Mouse (Mus musculus) CH12.LX (cell line): Measurements from ENCODE around the gene Tshz2. TPM values are rescaled to one million over a fixed set of nuclear protein-coding genes. Genes with fewer than 3 reads are reported as not detected.

Source experiments
- DNase-seq: peaks from one replicate; pipeline ENCODE4 v3.0.0-alpha.2; 2013; ENCODE audit errors: extremely low read depth
- H3K27ac ChIP-seq: 2 replicates; pipeline ENCODE4 v1.5.1; 2012; ENCODE audit warnings: low read depth, mild to moderate bottlenecking, control low read depth, moderate library complexity; ENCODE audit not compliant: insufficient read depth
- H3K27me3 ChIP-seq: replicated peaks from 2 replicates; pipeline ENCODE3; 2012; ENCODE audit warnings: inconsistent platforms
- H3K36me3 ChIP-seq, 2 experiments: replicated peaks in 1 of 2; 2 replicates each; pipeline versions ENCODE3 to v1.6.1; 2012; ENCODE audit warnings: inconsistent platforms in 1 of 2, low read length in 1 of 2, mild to moderate bottlenecking in 1 of 2, mixed read lengths in 1 of 2, moderate library complexity in 1 of 2; ENCODE audit not compliant: control insufficient read depth in 1 of 2, insufficient read depth in 1 of 2
- H3K4me1 ChIP-seq, 2 experiments: 2 replicates each; pipeline ENCODE4 v1.6.1; 2012; ENCODE audit warnings: inconsistent platforms in 1 of 2, moderate library complexity in 1 of 2; ENCODE audit not compliant: insufficient read depth in 2 of 2, control insufficient read depth in 1 of 2
- H3K4me2 ChIP-seq: 2 replicates; pipeline ENCODE4 v1.6.1; 2012; ENCODE audit warnings: low read depth, mild to moderate bottlenecking, control low read depth; ENCODE audit not compliant: poor library complexity, insufficient read depth, severe bottlenecking
- H3K4me3 ChIP-seq, 3 experiments: fragments of 150-350 bp in 1 of 3; sonication (generic) in 1 of 3; replicated peaks in 1 of 3; 2 replicates each; pipeline versions ENCODE3 to v1.5.1; 2011 to 2012; ENCODE audit warnings: low read depth in 2 of 3, low read length in 2 of 3, mild to moderate bottlenecking in 2 of 3, moderate library complexity in 2 of 3, control low read depth in 1 of 3, improper control_type of control experiment in 1 of 3, inconsistent platforms in 1 of 3, mixed read lengths in 1 of 3; ENCODE audit not compliant: poor library complexity in 1 of 3
- H3K79me2 ChIP-seq: replicated peaks from 2 replicates; pipeline ENCODE4 v1.6.1; 2012; ENCODE audit warnings: mild to moderate bottlenecking, moderate library complexity; ENCODE audit not compliant: control insufficient read depth, poor library complexity, insufficient read depth, severe bottlenecking; ENCODE audit errors: extremely low read depth
- H3K9ac ChIP-seq: 2 replicates; pipeline ENCODE4 v1.6.1; 2012; ENCODE audit warnings: low read depth, mild to moderate bottlenecking, control low read depth, moderate library complexity; ENCODE audit not compliant: insufficient read depth
- H3K9me3 ChIP-seq: replicated peaks from 2 replicates; pipeline ENCODE3; 2012; ENCODE audit warnings: low read length, inconsistent platforms, mixed read lengths
- CHD1 ChIP-seq: IDR thresholded peaks from 2 replicates; pipeline ENCODE4 v1.6.1; 2012; ENCODE audit warnings: low read depth, low read length, improper control_type of control experiment, inconsistent platforms
- CHD2 ChIP-seq: IDR thresholded peaks from 2 replicates; pipeline ENCODE4 v1.6.1; 2011; ENCODE audit warnings: low read length, improper control_type of control experiment
- CTCF ChIP-seq, 2 experiments: IDR thresholded peaks in 1 of 2; conservative IDR thresholded peaks in 1 of 2; 2 replicates each; pipeline ENCODE4 v1.5.1; 2011 to 2012; ENCODE audit warnings: low read depth in 2 of 2, low read length in 2 of 2, improper control_type of control experiment in 1 of 2, inconsistent platforms in 1 of 2, mild to moderate bottlenecking in 1 of 2, moderate library complexity in 1 of 2
- E2F4 ChIP-seq: IDR thresholded peaks from 2 replicates; pipeline ENCODE4 v1.6.1; 2011; ENCODE audit warnings: low read depth, low read length, improper control_type of control experiment; ENCODE audit not compliant: insufficient replicate concordance
- ELF1 ChIP-seq: IDR thresholded peaks from 2 replicates; pipeline ENCODE4 v1.6.1; 2014; ENCODE audit warnings: low read depth, mild to moderate bottlenecking, inconsistent platforms, low read length, improper control_type of control experiment
- EP300 ChIP-seq: IDR thresholded peaks from 2 replicates; pipeline ENCODE4 v1.6.1; 2011; ENCODE audit warnings: low read length, improper control_type of control experiment
- ETS1 ChIP-seq: conservative IDR thresholded peaks from 2 replicates; pipeline ENCODE4 v1.6.1; 2012; ENCODE audit warnings: low read depth, mild to moderate bottlenecking, inconsistent platforms, low read length, improper control_type of control experiment, moderate library complexity
- HCFC1 ChIP-seq: IDR thresholded peaks from 2 replicates; pipeline ENCODE4 v1.6.1; 2012; ENCODE audit warnings: low read depth, mild to moderate bottlenecking, inconsistent platforms, low read length, improper control_type of control experiment
- IRF4 ChIP-seq: IDR thresholded peaks from 2 replicates; pipeline ENCODE4 v1.6.1; 2014; ENCODE audit warnings: low read depth, mild to moderate bottlenecking, inconsistent platforms, low read length, improper control_type of control experiment
- JUN ChIP-seq: IDR thresholded peaks from 2 replicates; pipeline ENCODE4 v1.6.1; 2011; ENCODE audit warnings: low read depth, mild to moderate bottlenecking, low read length, improper control_type of control experiment, moderate library complexity; ENCODE audit not compliant: insufficient read depth
- KAT2A ChIP-seq: IDR thresholded peaks from 2 replicates; pipeline ENCODE4 v1.6.1; 2012; ENCODE audit warnings: low read length, improper control_type of control experiment, inconsistent platforms; ENCODE audit not compliant: insufficient replicate concordance
- MXI1 ChIP-seq: IDR thresholded peaks from 2 replicates; pipeline ENCODE4 v1.6.1; 2011; ENCODE audit warnings: mild to moderate bottlenecking, low read depth, low read length, improper control_type of control experiment
- MYC ChIP-seq: IDR thresholded peaks from 2 replicates; pipeline ENCODE4 v1.6.1; 2011; ENCODE audit warnings: low read depth, mild to moderate bottlenecking, improper control_type of control experiment, low read length
- NRF1 ChIP-seq: IDR thresholded peaks from 2 replicates; pipeline ENCODE4 v1.6.1; 2014; ENCODE audit warnings: low read depth, mild to moderate bottlenecking, inconsistent platforms, low read length, improper control_type of control experiment, moderate library complexity
- PAX5 ChIP-seq: IDR thresholded peaks from 2 replicates; pipeline ENCODE4 v1.6.1; 2012; ENCODE audit warnings: low read length, inconsistent platforms, mixed read lengths
- POLR2A ChIP-seq: IDR thresholded peaks from 2 replicates; pipeline ENCODE4 v1.6.1; 2011; ENCODE audit warnings: low read depth, mild to moderate bottlenecking, improper control_type of control experiment, low read length
- RAD21 ChIP-seq: IDR thresholded peaks from 2 replicates; pipeline ENCODE4 v1.6.1; 2011; ENCODE audit warnings: low read depth, mild to moderate bottlenecking, low read length, improper control_type of control experiment, moderate library complexity
- SIN3A ChIP-seq: IDR thresholded peaks from 2 replicates; pipeline ENCODE4 v1.6.1; 2012; ENCODE audit warnings: low read length, improper control_type of control experiment, inconsistent platforms
- TBP ChIP-seq: conservative IDR thresholded peaks from 2 replicates; pipeline ENCODE4 v1.6.1; 2011; ENCODE audit warnings: low read depth, low read length, improper control_type of control experiment
- TCF12 ChIP-seq: IDR thresholded peaks from 2 replicates; pipeline ENCODE4 v1.6.1; 2014; ENCODE audit warnings: low read depth, mild to moderate bottlenecking, inconsistent platforms, low read length, improper control_type of control experiment
- UBTF ChIP-seq: IDR thresholded peaks from 2 replicates; pipeline ENCODE4 v1.6.1; 2012; ENCODE audit warnings: low read depth, mild to moderate bottlenecking, inconsistent platforms, low read length, improper control_type of control experiment, moderate library complexity
- USF1 ChIP-seq: IDR thresholded peaks from 2 replicates; pipeline ENCODE4 v1.6.1; 2014; ENCODE audit warnings: low read depth, mild to moderate bottlenecking, inconsistent platforms, low read length, improper control_type of control experiment
- USF2 ChIP-seq: conservative IDR thresholded peaks from 2 replicates; pipeline ENCODE4 v1.6.1; 2011; ENCODE audit warnings: low read depth, low read length, improper control_type of control experiment
- ZKSCAN1 ChIP-seq: IDR thresholded peaks from 2 replicates; pipeline ENCODE4 v1.6.1; 2012; ENCODE audit warnings: low read depth, inconsistent platforms, low read length, improper control_type of control experiment, borderline replicate concordance
- dilution Hi-C: fragments of 300-500 bp; cut with MboI; formaldehyde crosslinking; loops from 2 replicates; pipeline ENCODE4 v1.14.3; 2020; ENCODE audit warnings: low sequenced_read_pairs; ENCODE audit not compliant: extremely low pct_unique_long_range_greater_than_20kb, extremely low pct_ligation_motif_present
- in situ Hi-C: fragments of 300-500 bp; cut with MboI; formaldehyde crosslinking; loops from 3 replicates; pipeline ENCODE4 v1.14.3; 2019; ENCODE audit warnings: low sequenced_read_pairs, low pct_ligation_motif_present, low pct_unique_long_range_greater_than_20kb, mixed read lengths
- polyA plus RNA-seq: library from polyadenylated mRNA; unstranded; fragments of >175 nt; gene quantifications from 2 replicates; pipeline ENCODE4 v1.2.1, GENCODE M21; 2012; ENCODE audit warnings: low read depth; ENCODE audit not compliant: insufficient read length
- total RNA-seq, 2 experiments: library from RNA; depleted of rRNA; stranded (reverse); fragments of 300-350 nt in 1 of 2; fragments of >200 nt in 1 of 2; gene quantifications; 2 replicates each; pipeline ENCODE4 v1.2.3; 2012 to 2014

Tshz2 gene
- total and polyA plus RNA-seq, 3 experiments = not detected

DNA sequence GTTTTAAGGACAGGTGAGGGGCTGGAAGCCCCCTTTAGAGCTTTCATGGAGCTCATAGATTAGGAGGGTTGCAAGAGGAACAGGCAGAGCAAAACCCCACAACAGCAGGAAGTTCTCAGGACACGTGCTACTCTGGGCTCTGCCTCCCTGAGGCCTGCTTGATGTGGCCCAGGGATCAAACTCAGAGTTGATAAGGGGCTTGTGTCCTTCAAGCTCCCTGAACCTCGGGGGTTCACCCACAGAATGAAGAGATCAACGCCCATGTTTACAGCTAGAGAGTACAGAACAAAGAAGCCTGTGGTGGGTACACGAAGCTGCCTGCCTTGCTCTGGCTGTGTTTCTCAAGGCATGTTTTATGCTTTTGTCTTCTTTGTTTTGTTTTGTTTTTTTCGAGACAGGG, 417.8 kb downstream of the Tshz2 start:
- in situ Hi-C loops = loop anchor here (5.0 kb wide), 1 partner anchor 47 kb away; no protein-coding TSS in a partner anchor
- Histone ChIP-seq H3K4me3 (no peak overlapping the region), H3K4me2 (no peak overlapping the region)
- no peak for TF ChIP-seq CTCF (conservative IDR thresholded peaks at IDR 0.05 in 1 of 2, IDR thresholded peaks at IDR 0.05 in 1 of 2; ENCODE audit: low read depth in 2 of 2, low read length in 2 of 2)
- TF ChIP-seq USF2 = no peak
- TF ChIP-seq CHD2 = no peak
- no peak for TF ChIP-seq SIN3A
- no peak for TF ChIP-seq E2F4
- TF ChIP-seq POLR2A = no peak
- no peak for TF ChIP-seq UBTF
- no peak for TF ChIP-seq MXI1
- no peak for TF ChIP-seq EP300
- TF ChIP-seq NRF1 = no peak
- no peak for TF ChIP-seq IRF4
- TF ChIP-seq RAD21 = no peak
- TF ChIP-seq PAX5 = no peak
- TF ChIP-seq USF1 = no peak
- TF ChIP-seq TBP = no peak
- TF ChIP-seq ETS1 = no peak
- TF ChIP-seq MYC = no peak
- TF ChIP-seq ZKSCAN1 = no peak
- TF ChIP-seq TCF12 = no peak
- TF ChIP-seq CHD1 = no peak
- TF ChIP-seq, all 38 proteins: peak for 0
- Histone ChIP-seq H3K79me2 (no peaks in the 10 kb centered on the region), H3K27me3 (no peaks in the 10 kb centered on the region), H3K36me3 (no peaks in the 10 kb centered on the region), H3K9me3 (peaks cover 53% of the 10 kb centered on the region), H3K4me1 (no peaks in the 10 kb centered on the region), H3K27ac (no peak overlapping the region), H3K9ac (no peak overlapping the region)
- DNase-seq = no peak
- dilution Hi-C loops = no loop called here

DNA sequence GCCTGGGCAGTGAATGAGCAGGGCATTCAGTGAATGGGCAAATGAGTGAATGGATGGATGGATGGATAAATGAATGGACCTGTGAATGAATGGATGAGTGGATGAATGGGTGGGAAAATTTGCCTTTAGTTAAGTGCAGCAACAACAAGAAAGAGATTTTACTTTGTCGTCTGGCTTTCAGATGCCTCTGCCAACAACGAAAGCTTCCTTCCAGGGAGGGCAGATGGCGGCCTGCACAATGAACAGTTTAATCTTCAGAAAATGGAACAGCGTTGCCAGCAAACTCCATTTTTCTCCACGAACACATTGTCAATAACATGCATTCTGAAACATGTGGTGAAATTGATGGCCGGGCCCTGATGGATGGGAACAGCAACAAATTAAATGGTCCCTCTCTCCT, 418.6 kb downstream of the Tshz2 start:
- no peaks in the 10 kb centered on the region for H3K79me2 ChIP-seq
- DNase-seq = no peak
- peaks cover 46% of the 10 kb centered on the region for H3K9me3 ChIP-seq
- no peaks in the 10 kb centered on the region for H3K27me3 ChIP-seq
- H3K4me1 ChIP-seq = no peaks in the 10 kb centered on the region
- H3K4me2 ChIP-seq = no peak overlapping the region
- no peaks in the 10 kb centered on the region for H3K36me3 ChIP-seq
- TF ChIP-seq PAX5 = no peak
- TF ChIP-seq ELF1 = no peak
- TF ChIP-seq IRF4 = no peak
- TF ChIP-seq EP300 = no peak
- no peak for TF ChIP-seq JUN
- no peak for TF ChIP-seq TBP
- TF ChIP-seq ZKSCAN1 = no peak
- no peak for TF ChIP-seq CHD2
- no peak for TF ChIP-seq KAT2A
- no peak for TF ChIP-seq HCFC1
- in situ Hi-C loops (loop anchor here (5.0 kb wide), 1 partner anchor 46 kb away; no protein-coding TSS in a partner anchor), dilution Hi-C loops (no loop called here)
- no peak overlapping the region for H3K9ac ChIP-seq
- H3K27ac ChIP-seq = no peak overlapping the region
- H3K4me3 ChIP-seq = no peak overlapping the region
